Mouse (Mus musculus) layer of hippocampus, adult 11-12 months (tissue): ENCODE measurements around the gene Gna11.
A peak's percentile ranks its signal among the peaks of the same experiment; 100 is the strongest.

ENCODE experiments used
- DNase-seq: peaks from one replicate; pipeline ENCODE4 v3.0.0; 2022; ENCODE audit warnings: low spot score

Gene Gna11

GRCm38 (mm10) chr10:81505016-81505664 lies 39.9 kb downstream of the Gna11 start:
- DNase-seq, result no peak

GRCm38 (mm10) chr10:81502658-81503057 lies 42.3 kb downstream of the Gna11 start:
- DNase-seq, result peak; percentile 92

DNA sequence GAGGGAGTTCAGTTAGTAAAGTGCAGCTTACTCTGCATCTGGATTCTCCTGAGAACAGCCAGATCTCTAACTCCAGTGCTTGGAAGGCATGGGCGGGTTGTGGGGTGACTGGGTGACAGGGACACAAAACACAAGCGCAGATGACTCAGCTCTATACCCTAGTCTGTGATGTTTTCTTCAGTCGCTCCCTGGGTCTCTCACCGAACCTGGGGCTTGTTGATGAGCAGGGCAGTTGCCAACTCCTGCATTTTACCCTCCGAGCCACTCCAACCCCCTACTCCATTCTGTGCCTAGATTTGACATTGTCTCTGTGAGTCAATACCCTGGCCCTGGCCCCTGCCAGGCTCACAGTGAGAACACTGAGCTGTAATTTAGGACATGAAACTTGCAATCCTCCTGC lies 43.1 kb downstream of the Gna11 start:
- no peak for DNase-seq

DNA sequence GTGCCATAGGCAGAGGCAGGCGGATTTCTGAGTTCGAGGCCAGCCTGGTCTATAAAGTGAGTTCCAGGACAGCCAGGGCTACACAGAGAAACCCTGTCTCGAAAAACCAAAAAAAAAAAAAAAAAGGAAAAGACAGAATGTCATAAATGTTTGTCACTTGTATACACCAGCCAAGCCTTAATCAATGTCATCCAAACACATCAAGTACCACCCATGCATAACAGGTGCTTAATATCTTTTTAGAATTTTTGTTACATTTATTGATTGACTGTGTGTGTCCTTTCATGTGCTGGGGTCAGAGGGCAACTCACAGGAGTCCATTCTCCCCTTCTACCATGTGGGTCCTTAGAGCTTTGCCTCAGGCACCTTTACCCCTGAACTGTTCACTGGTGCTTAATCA lies 45.0 kb downstream of the Gna11 start, which contains the start of gene S1pr4:
S1pr4 (minus strand) TSS at position 101 of the 400 bp plus-strand sequence.
- DNase-seq, result no peak

DNA sequence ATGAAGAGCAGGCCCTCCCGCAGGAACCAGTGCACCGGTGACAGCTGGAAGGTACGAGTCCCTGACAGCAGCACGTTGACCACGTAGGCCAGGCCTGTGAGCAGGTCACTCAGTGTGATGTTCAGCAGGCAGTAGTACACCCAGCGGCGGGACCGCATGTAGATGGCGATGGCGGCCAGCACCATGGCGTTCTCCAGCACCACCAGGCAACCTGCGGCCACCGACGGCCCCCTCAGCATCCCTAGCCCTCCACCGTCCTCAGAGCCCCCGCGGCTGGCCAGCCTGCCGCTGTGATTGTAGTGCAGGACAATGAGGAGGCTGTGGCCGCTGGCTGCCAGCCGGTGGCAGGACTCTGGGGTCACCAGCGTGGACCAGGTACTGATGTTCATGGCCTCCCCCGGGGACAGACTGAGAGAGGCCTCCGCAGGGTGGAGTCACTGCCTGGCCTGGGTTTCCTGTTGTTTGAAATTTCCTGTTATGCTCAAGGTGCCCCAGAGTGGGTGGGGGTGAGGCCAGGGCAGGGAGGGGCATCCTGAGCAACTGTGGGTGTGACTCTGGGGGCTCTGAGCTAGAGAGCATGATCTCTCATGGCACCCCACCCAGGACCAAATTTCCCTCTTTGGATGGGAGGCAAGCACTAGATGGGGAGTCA lies 45.6 kb downstream of the Gna11 start:
- peak; percentile 11 for DNase-seq

GRCm38 (mm10) chr10:81498316-81499249 lies 46.4 kb downstream of the Gna11 start:
- DNase-seq, result no peak

- no peak for DNase-seq
Observed at GRCm38 (mm10) chr10:81497401-81498270, 47.4 kb downstream of the Gna11 start.

- DNase-seq, result no peak
Observed at GRCm38 (mm10) chr10:81496969-81497368, 48.0 kb downstream of the Gna11 start.

GRCm38 (mm10) chr10:81496264-81496901 lies 48.6 kb downstream of the Gna11 start, which contains the start of gene Ncln:
Gene Ncln, minus strand, starts transcription at chr10:81496392.
- DNase-seq, result peak; percentile 99

DNA sequence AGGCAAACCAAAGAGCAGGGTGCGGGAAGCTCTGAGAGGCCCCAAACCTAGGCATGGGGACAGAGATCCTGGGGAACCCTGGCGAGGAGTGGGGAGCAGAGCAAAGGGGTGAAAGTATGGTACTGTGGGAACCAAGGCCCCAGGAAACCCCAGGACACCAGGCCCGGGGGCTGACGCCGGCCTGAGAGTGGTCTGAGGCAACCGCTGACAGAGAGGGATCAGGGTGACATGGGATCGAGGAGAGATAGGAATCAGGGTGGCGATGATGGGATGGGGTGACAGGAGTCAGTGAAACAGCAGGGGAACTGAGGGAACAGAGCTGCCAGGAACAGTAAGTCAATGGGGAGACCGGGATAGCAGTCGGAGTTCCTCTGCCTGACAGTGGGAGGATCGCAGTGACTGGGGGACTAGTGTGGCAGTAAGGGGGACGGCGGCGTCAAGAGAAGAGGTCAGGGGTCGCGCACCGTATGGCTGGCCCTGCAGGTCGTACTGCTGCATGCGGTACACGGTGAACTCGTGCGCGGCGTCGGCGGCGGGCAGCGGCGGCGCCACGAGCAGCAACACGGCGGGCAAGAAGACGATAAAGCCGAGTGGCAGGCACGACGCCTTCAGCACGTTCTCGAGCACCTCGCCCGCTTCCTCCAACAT lies 49.2 kb downstream of the Gna11 start:
- peak; percentile 69 for DNase-seq

- no peak for DNase-seq
Observed at GRCm38 (mm10) chr10:81495151-81495550, 49.8 kb downstream of the Gna11 start.

- peak; percentile 31 for DNase-seq
Observed at GRCm38 (mm10) chr10:81494260-81495041, 50.5 kb downstream of the Gna11 start.

- no peak for DNase-seq
Observed at GRCm38 (mm10) chr10:81493601-81494220, 51.3 kb downstream of the Gna11 start.

DNA sequence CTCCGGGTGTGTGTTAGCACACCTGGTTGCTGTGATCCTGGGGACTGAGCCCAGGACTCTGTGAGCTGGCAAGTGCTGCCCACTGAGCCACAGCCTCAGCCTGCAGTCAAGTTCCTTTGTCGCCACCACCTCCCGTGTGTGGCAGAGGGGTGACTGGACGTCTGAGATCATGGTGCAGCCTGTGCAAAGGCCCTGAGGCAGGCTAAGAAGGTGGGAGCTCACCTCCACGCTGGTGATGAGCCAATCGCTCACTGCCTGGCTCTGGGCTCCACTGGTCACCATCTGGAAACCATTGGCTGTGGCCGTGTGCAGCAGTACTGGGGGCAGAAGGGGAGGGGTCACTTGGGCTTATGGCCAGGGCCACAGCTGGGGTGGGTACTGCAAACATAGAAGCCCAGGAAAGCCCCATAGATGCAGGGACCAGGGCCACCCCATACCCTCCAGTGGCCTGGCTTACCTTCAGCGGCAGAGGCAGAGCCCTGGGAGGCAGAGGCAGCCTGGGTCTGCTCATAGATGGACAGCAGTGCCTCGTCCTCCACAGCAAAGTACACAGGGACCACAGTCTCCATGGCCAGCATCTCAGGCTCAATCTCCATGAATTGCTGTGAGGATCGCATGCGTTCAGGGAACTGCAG lies 52.3 kb downstream of the Gna11 start:
- no peak for DNase-seq

- DNase-seq, result no peak
Observed at GRCm38 (mm10) chr10:81491018-81491417, 54.0 kb downstream of the Gna11 start.

GRCm38 (mm10) chr10:81489941-81490340 lies 55.0 kb downstream of the Gna11 start:
- DNase-seq, result no peak

- no peak for DNase-seq
Observed at GRCm38 (mm10) chr10:81488081-81488480, 56.9 kb downstream of the Gna11 start.

GRCm38 (mm10) chr10:81486496-81486895 lies 58.5 kb downstream of the Gna11 start:
- DNase-seq, result no peak
